Mouse (Mus musculus) ES-E14 (cell line): Measurements from ENCODE around the gene Tango2. TPM values are rescaled to one million over a fixed set of nuclear protein-coding genes. Genes with fewer than 3 reads are reported as not detected.

Experiments
- DNase-seq: peaks from one replicate; pipeline ENCODE4 v3.0.0-alpha.2; 2013; ENCODE audit warnings: low read depth, low spot score
- H3K27ac ChIP-seq: 2 replicates; pipeline ENCODE4 v1.5.1; 2012; ENCODE audit warnings: low read depth, mild to moderate bottlenecking, low read length, moderate library complexity, mixed read lengths; ENCODE audit not compliant: poor library complexity, insufficient read depth, severe bottlenecking
- H3K36me3 ChIP-seq: 2 replicates; pipeline ENCODE4 v1.6.1; 2012; ENCODE audit warnings: mild to moderate bottlenecking, low read length, moderate library complexity, mixed read lengths; ENCODE audit not compliant: control insufficient read depth, poor library complexity, insufficient read depth, severe bottlenecking
- H3K4me1 ChIP-seq, 2 experiments: fragments of 150-350 bp in 1 of 2; sonication (generic) in 1 of 2; 2 replicates each; pipeline ENCODE4 v1.6.1; 2012; ENCODE audit warnings: low read length in 2 of 2, mild to moderate bottlenecking in 1 of 2, mixed read lengths in 1 of 2; ENCODE audit not compliant: control insufficient read depth in 2 of 2, insufficient read depth in 2 of 2, poor library complexity in 1 of 2
- H3K4me3 ChIP-seq, 2 experiments: fragments of 150-350 bp in 1 of 2; sonication (generic) in 1 of 2; 2 replicates each; pipeline ENCODE4 v1.5.1; 2012; ENCODE audit warnings: low read length in 2 of 2, low read depth in 1 of 2, mild to moderate bottlenecking in 1 of 2, mixed read lengths in 1 of 2; ENCODE audit not compliant: insufficient read depth in 1 of 2, poor library complexity in 1 of 2, severe bottlenecking in 1 of 2
- H3K9ac ChIP-seq: 2 replicates; pipeline ENCODE4 v1.6.1; 2012; ENCODE audit warnings: low read depth, mild to moderate bottlenecking, low read length, mixed read lengths; ENCODE audit not compliant: poor library complexity, insufficient read depth, severe bottlenecking
- H3K9me3 ChIP-seq: fragments of 150-350 bp; sonication (generic); 2 replicates; pipeline ENCODE4 v1.6.1; 2012; ENCODE audit warnings: low read depth, mild to moderate bottlenecking, low read length; ENCODE audit not compliant: control insufficient read depth, insufficient read depth
- CHD2 ChIP-seq: IDR thresholded peaks from 2 replicates; pipeline ENCODE4 v1.6.1; 2014; ENCODE audit warnings: mild to moderate bottlenecking, low read depth, low read length, inconsistent platforms
- HCFC1 ChIP-seq: IDR thresholded peaks from 2 replicates; pipeline ENCODE4 v1.6.1; 2012; ENCODE audit warnings: low read length, inconsistent platforms, borderline replicate concordance; ENCODE audit not compliant: insufficient read depth
- MAFK ChIP-seq: IDR thresholded peaks from 2 replicates; pipeline ENCODE4 v1.6.1; 2014; ENCODE audit warnings: mild to moderate bottlenecking, low read depth, low read length, inconsistent platforms; ENCODE audit not compliant: insufficient read depth
- ZC3H11A ChIP-seq: IDR thresholded peaks from 2 replicates; pipeline ENCODE4 v1.6.1; 2012; ENCODE audit warnings: low read depth, mild to moderate bottlenecking, inconsistent platforms, low read length, borderline replicate concordance
- ZNF384 ChIP-seq: IDR thresholded peaks from 2 replicates; pipeline ENCODE4 v1.6.1; 2012; ENCODE audit warnings: low read depth, low read length, inconsistent platforms
- in situ Hi-C, 2 experiments: fragments of 600-800 bp; cut with MboI; formaldehyde crosslinking; loops; one replicate each; pipeline ENCODE4 v1.15.1; 2025; ENCODE audit warnings: low sequenced_read_pairs in 2 of 2, inconsistent platforms in 1 of 2; ENCODE audit not compliant: unreplicated experiment in 2 of 2
- total RNA-seq: library from RNA; depleted of rRNA; stranded (reverse); fragments of 300-350 nt; gene quantifications from 2 replicates; pipeline ENCODE4 v1.2.3, GENCODE M21; 2012

The Tango2 gene
- total RNA-seq, 1 experiment, result 10.0 TPM

GRCm38 (mm10) chr16:18376297-18376954, 28.5 kb upstream of the Tango2 start:
- Histone ChIP-seq H3K4me1 (peaks cover 8 to 10% of the 10 kb centered on the region in 2 experiments; a peak in 3 of 4 replicates), H3K27ac (no peak overlapping the region), H3K36me3 (no peaks in the 10 kb centered on the region), H3K9me3 (no peaks in the 10 kb centered on the region), H3K9ac (no peak overlapping the region), H3K4me3 (no peak overlapping the region)
- TF ChIP-seq ZNF384, result 0 out of 2 replicates have a peak, but pooled peaks have one; percentile 13
- TF ChIP-seq MAFK, result no peak
- no peak for TF ChIP-seq ZC3H11A
- TF ChIP-seq CHD2, result no peak
- no peak for TF ChIP-seq HCFC1
- no peak for DNase-seq
- in situ Hi-C loops, result no loop called here

GRCm38 (mm10) chr16:18373632-18374031, 25.7 kb upstream of the Tango2 start:
- Histone ChIP-seq H3K4me1 (peaks cover 8 to 10% of the 10 kb centered on the region in 2 experiments; a peak in 3 of 4 replicates), H3K27ac (no peak overlapping the region), H3K9ac (no peak overlapping the region), H3K4me3 (no peak overlapping the region), H3K9me3 (no peaks in the 10 kb centered on the region), H3K36me3 (no peaks in the 10 kb centered on the region)
- TF ChIP-seq CHD2 (no peak), MAFK (no peak), ZNF384 (no peak), HCFC1 (no peak), ZC3H11A (no peak)
- in situ Hi-C loops, result no loop called here
- no peak for DNase-seq

GRCm38 (mm10) chr16:18370197-18370596, 22.3 kb upstream of the Tango2 start:
- TF ChIP-seq CHD2, result no peak
- Histone ChIP-seq H3K36me3 (no peaks in the 10 kb centered on the region), H3K9ac (no peak overlapping the region), H3K4me3 (no peak overlapping the region), H3K9me3 (no peaks in the 10 kb centered on the region), H3K27ac (peak overlapping the region; percentile 3; the same call in 1 of the 2 replicates), H3K4me1 (peaks cover 0 to 3% of the 10 kb centered on the region in 2 experiments; a peak in 1 of 4 replicates)
- in situ Hi-C loops, result no loop called here
- DNase-seq, result no peak

GRCm38 (mm10) chr16:18366849-18367248, 18.9 kb upstream of the Tango2 start:
- DNase-seq, result no peak
- H3K4me3 ChIP-seq, result no peak overlapping the region
- in situ Hi-C loops, result no loop called here
- H3K4me1 ChIP-seq, result peaks cover 0 to 3% of the 10 kb centered on the region in 2 experiments; a peak in 1 of 4 replicates
- no peak overlapping the region for H3K9ac ChIP-seq
- TF ChIP-seq ZNF384 (no peak), MAFK (no peak), CHD2 (no peak), ZC3H11A (no peak), HCFC1 (no peak)
- no peaks in the 10 kb centered on the region for H3K9me3 ChIP-seq
- H3K36me3 ChIP-seq, result no peaks in the 10 kb centered on the region
- no peak overlapping the region for H3K27ac ChIP-seq

GRCm38 (mm10) chr16:18362948-18363347, 15.0 kb upstream of the Tango2 start:
- TF ChIP-seq ZNF384 (no peak), CHD2 (no peak), ZC3H11A (no peak), HCFC1 (no peak), MAFK (no peak)
- Histone ChIP-seq H3K4me1 (peaks cover 0 to 3% of the 10 kb centered on the region in 2 experiments; a peak in 1 of 4 replicates), H3K9me3 (no peaks in the 10 kb centered on the region), H3K4me3 (no peak overlapping the region), H3K36me3 (no peaks in the 10 kb centered on the region), H3K9ac (no peak overlapping the region), H3K27ac (no peak overlapping the region)
- in situ Hi-C loops, result no loop called here
- no peak for DNase-seq
